Mouse (Mus musculus): ENCODE data around the gene Fnd3c2. TPM values are rescaled to one million over a fixed set of nuclear protein-coding genes. Genes with fewer than 3 reads are reported as not detected.
"Not testable (repeated sequence)": the region's sequence is repeated elsewhere in the genome, so short reads cannot be mapped to it uniquely, and the experiment has no call there.

The Fnd3c2 gene
- polyA plus RNA-seq (2015; fragmentation: Nextera tagmentation; extraction: Ambion mirVana) = not detected in 2 replicates

GRCm38 (mm10) chrX:106255276-106255675 lies at the start of gene Fnd3c2:
Gene Fnd3c2 (minus strand): TSS chrX:106255376.
- Histone ChIP-seq H3K4me3 (replicated peaks; ENCODE audit: low read length) (no peak within 1 kb of the TSS), H3K9me3 (ENCODE audit: control insufficient read depth, low read length) (no peaks in the 10 kb centered on the region), H3K4me2 (ENCODE audit: low read length) (no peak within 1 kb of the TSS), H3K9ac (replicated peaks; ENCODE audit: low read depth, low read length) (no peak within 1 kb of the TSS), H3K27ac (ENCODE audit: low read length) (no peak within 1 kb of the TSS), H3K4me1 (replicated peaks; ENCODE audit: control insufficient read depth, insufficient read depth, low read length) (no peaks in the 10 kb centered on the region), H3K36me3 (ENCODE audit: control insufficient read depth, insufficient read depth) (no peaks in the 10 kb centered on the region), H3K27me3 (replicated peaks; ENCODE audit: control insufficient read depth, insufficient read depth, low read length) (no peaks in the 10 kb centered on the region)
- ATAC-seq = no peak
- WGBS = 88% methylated on average over 4 of the region's 4 CpGs

GRCm38 (mm10) chrX:106284441-106284840 lies 29.3 kb upstream of the Fnd3c2 start:
- H3K36me3 ChIP-seq (ENCODE audit: control insufficient read depth, insufficient read depth) = no peaks in the 10 kb centered on the region
- no peak overlapping the region for H3K9ac ChIP-seq (replicated peaks; ENCODE audit: low read depth, low read length)
- no peak for ATAC-seq
- H3K9me3 ChIP-seq (ENCODE audit: control insufficient read depth, low read length) = no peaks in the 10 kb centered on the region
- no peak overlapping the region for H3K4me3 ChIP-seq (replicated peaks; ENCODE audit: low read length)
- no peak overlapping the region for H3K27ac ChIP-seq (ENCODE audit: low read length)
- no peaks in the 10 kb centered on the region for H3K4me1 ChIP-seq (replicated peaks; ENCODE audit: control insufficient read depth, insufficient read depth, low read length)
- no peak overlapping the region for H3K4me2 ChIP-seq (ENCODE audit: low read length)
- 94% methylated on average over 2 of the region's 2 CpGs for WGBS
- H3K27me3 ChIP-seq (replicated peaks; ENCODE audit: control insufficient read depth, insufficient read depth, low read length) = no peaks in the 10 kb centered on the region

- peak within 1 kb of the TSS; percentile 85 for H3K9ac ChIP-seq (replicated peaks; ENCODE audit: low read depth, low read length)
- H3K27me3 ChIP-seq (replicated peaks; ENCODE audit: control insufficient read depth, insufficient read depth, low read length) = no peaks in the 10 kb centered on the region
- ATAC-seq = no peak
- H3K36me3 ChIP-seq (ENCODE audit: control insufficient read depth, insufficient read depth) = no peaks in the 10 kb centered on the region
- peaks cover 3% of the 10 kb centered on the region; the same call in 1 of the 2 replicates for H3K9me3 ChIP-seq (ENCODE audit: control insufficient read depth, low read length)
- no peaks in the 10 kb centered on the region for H3K4me1 ChIP-seq (replicated peaks; ENCODE audit: control insufficient read depth, insufficient read depth, low read length)
- H3K4me2 ChIP-seq (ENCODE audit: low read length) = peak within 1 kb of the TSS; percentile 54
- WGBS = 93% methylated on average over 13 of the region's 25 CpGs
- H3K4me3 ChIP-seq (replicated peaks; ENCODE audit: low read length) = peak within 1 kb of the TSS; percentile 64
- H3K27ac ChIP-seq (ENCODE audit: low read length) = peak within 1 kb of the TSS; percentile 92; the same call in 1 of the 2 replicates
Observed at GRCm38 (mm10) chrX:106221058-106221457, 34.1 kb downstream of the Fnd3c2 start, which contains the start of gene Taf9b. Gene Taf9b (minus strand): TSS chrX:106221158.

GRCm38 (mm10) chrX:106219171-106220032 lies 35.8 kb downstream of the Fnd3c2 start:
- 23% methylated on average over 58 of the region's 60 CpGs for WGBS
- ATAC-seq = peak; percentile 96
- H3K27me3 ChIP-seq (replicated peaks; ENCODE audit: control insufficient read depth, insufficient read depth, low read length) = no peaks in the 10 kb centered on the region

GRCm38 (mm10) chrX:106209100-106209499 lies 46.1 kb downstream of the Fnd3c2 start:
- Histone ChIP-seq H3K4me3 (replicated peaks; ENCODE audit: low read length) (no peak overlapping the region), H3K36me3 (ENCODE audit: control insufficient read depth, insufficient read depth) (no peaks in the 10 kb centered on the region), H3K9ac (replicated peaks; ENCODE audit: low read depth, low read length) (no peak overlapping the region), H3K27ac (ENCODE audit: low read length) (no peak overlapping the region), H3K9me3 (ENCODE audit: control insufficient read depth, low read length) (no peaks in the 10 kb centered on the region), H3K27me3 (replicated peaks; ENCODE audit: control insufficient read depth, insufficient read depth, low read length) (no peaks in the 10 kb centered on the region), H3K4me2 (ENCODE audit: low read length) (no peak overlapping the region), H3K4me1 (replicated peaks; ENCODE audit: control insufficient read depth, insufficient read depth, low read length) (no peaks in the 10 kb centered on the region)
- ATAC-seq = no peak
- 92% methylated on average over 2 of the region's 2 CpGs for WGBS

More at GRCm38 (mm10) chrX:106219171-106220032, 35.8 kb downstream of the Fnd3c2 start:
- H3K4me1 ChIP-seq (replicated peaks; ENCODE audit: control insufficient read depth, insufficient read depth, low read length) = no peaks in the 10 kb centered on the region
- peak overlapping the region; percentile 64 for H3K4me3 ChIP-seq (replicated peaks; ENCODE audit: low read length)
- H3K36me3 ChIP-seq (ENCODE audit: control insufficient read depth, insufficient read depth) = no peaks in the 10 kb centered on the region
- peak overlapping the region; percentile 85 for H3K9ac ChIP-seq (replicated peaks; ENCODE audit: low read depth, low read length)
- peak overlapping the region; percentile 54 for H3K4me2 ChIP-seq (ENCODE audit: low read length)
- peaks cover 3% of the 10 kb centered on the region; the same call in 1 of the 2 replicates for H3K9me3 ChIP-seq (ENCODE audit: control insufficient read depth, low read length)
- peak overlapping the region; percentile 92 for H3K27ac ChIP-seq (ENCODE audit: low read length)

GRCm38 (mm10) chrX:106198904-106199303 lies 56.3 kb downstream of the Fnd3c2 start:
- ATAC-seq = no peak
- Histone ChIP-seq H3K9ac (replicated peaks; ENCODE audit: low read depth, low read length) (no peak overlapping the region), H3K27ac (ENCODE audit: low read length) (no peak overlapping the region), H3K4me2 (ENCODE audit: low read length) (no peak overlapping the region), H3K4me3 (replicated peaks; ENCODE audit: low read length) (no peak overlapping the region), H3K4me1 (replicated peaks; ENCODE audit: control insufficient read depth, insufficient read depth, low read length) (no peaks in the 10 kb centered on the region), H3K27me3 (replicated peaks; ENCODE audit: control insufficient read depth, insufficient read depth, low read length) (no peaks in the 10 kb centered on the region), H3K9me3 (ENCODE audit: control insufficient read depth, low read length) (no peaks in the 10 kb centered on the region), H3K36me3 (ENCODE audit: control insufficient read depth, insufficient read depth) (0 out of 2 replicates have a peak, but pooled peaks cover 2% of the 10 kb centered on the region)
- WGBS = 75% methylated on average over 5 of the region's 5 CpGs

GRCm38 (mm10) chrX:106197308-106197707 lies 57.9 kb downstream of the Fnd3c2 start:
- Histone ChIP-seq H3K9me3 (ENCODE audit: control insufficient read depth, low read length) (no peaks in the 10 kb centered on the region), H3K27ac (ENCODE audit: low read length) (no peak overlapping the region), H3K4me3 (replicated peaks; ENCODE audit: low read length) (no peak overlapping the region), H3K4me2 (ENCODE audit: low read length) (no peak overlapping the region), H3K9ac (replicated peaks; ENCODE audit: low read depth, low read length) (no peak overlapping the region), H3K4me1 (replicated peaks; ENCODE audit: control insufficient read depth, insufficient read depth, low read length) (no peaks in the 10 kb centered on the region), H3K36me3 (ENCODE audit: control insufficient read depth, insufficient read depth) (0 out of 2 replicates have a peak, but pooled peaks cover 2% of the 10 kb centered on the region), H3K27me3 (replicated peaks; ENCODE audit: control insufficient read depth, insufficient read depth, low read length) (no peaks in the 10 kb centered on the region)
- WGBS = 58% methylated on average over 5 of the region's 5 CpGs
- no peak for ATAC-seq

- not testable (repeated sequence) for H3K27me3 ChIP-seq (replicated peaks; ENCODE audit: control insufficient read depth, insufficient read depth, low read length); H3K27ac ChIP-seq (ENCODE audit: low read length); H3K4me3 ChIP-seq (replicated peaks; ENCODE audit: low read length); H3K9me3 ChIP-seq (ENCODE audit: control insufficient read depth, low read length); H3K9ac ChIP-seq (replicated peaks; ENCODE audit: low read depth, low read length); H3K36me3 ChIP-seq (ENCODE audit: control insufficient read depth, insufficient read depth); ATAC-seq; H3K4me1 ChIP-seq (replicated peaks; ENCODE audit: control insufficient read depth, insufficient read depth, low read length); H3K4me2 ChIP-seq (ENCODE audit: low read length)
- 86% methylated on average over 2 of the region's 6 CpGs for WGBS
Observed at GRCm38 (mm10) chrX:106194361-106194760, 60.8 kb downstream of the Fnd3c2 start.

GRCm38 (mm10) chrX:106190091-106190490 lies 65.1 kb downstream of the Fnd3c2 start:
- ATAC-seq = no peak
- no peaks in the 10 kb centered on the region for H3K36me3 ChIP-seq (ENCODE audit: control insufficient read depth, insufficient read depth)
- WGBS = 46% methylated on average over 4 of the region's 4 CpGs
- no peak overlapping the region for H3K4me3 ChIP-seq (replicated peaks; ENCODE audit: low read length)
- no peaks in the 10 kb centered on the region for H3K9me3 ChIP-seq (ENCODE audit: control insufficient read depth, low read length)
- peaks cover 19% of the 10 kb centered on the region for H3K4me1 ChIP-seq (replicated peaks; ENCODE audit: control insufficient read depth, insufficient read depth, low read length)
- no peak overlapping the region for H3K9ac ChIP-seq (replicated peaks; ENCODE audit: low read depth, low read length)
- H3K27ac ChIP-seq (ENCODE audit: low read length) = no peak overlapping the region
- no peak overlapping the region; the same call in 1 of the 2 replicates for H3K4me2 ChIP-seq (ENCODE audit: low read length)
- no peaks in the 10 kb centered on the region for H3K27me3 ChIP-seq (replicated peaks; ENCODE audit: control insufficient read depth, insufficient read depth, low read length)

Data from forebrain, embryonic 16.5 days (tissue).